Mouse (Mus musculus): Measurements from ENCODE around the gene Osbpl5. TPM values are rescaled to one million over a fixed set of nuclear protein-coding genes. Genes with fewer than 3 reads are reported as not detected.
"Not testable (repeated sequence)": the region's sequence is repeated elsewhere in the genome, so short reads cannot be mapped to it uniquely, and the experiment has no call there.

Gene Osbpl5
- polyA plus RNA-seq, 1 experiment: 31.2 TPM

DNA sequence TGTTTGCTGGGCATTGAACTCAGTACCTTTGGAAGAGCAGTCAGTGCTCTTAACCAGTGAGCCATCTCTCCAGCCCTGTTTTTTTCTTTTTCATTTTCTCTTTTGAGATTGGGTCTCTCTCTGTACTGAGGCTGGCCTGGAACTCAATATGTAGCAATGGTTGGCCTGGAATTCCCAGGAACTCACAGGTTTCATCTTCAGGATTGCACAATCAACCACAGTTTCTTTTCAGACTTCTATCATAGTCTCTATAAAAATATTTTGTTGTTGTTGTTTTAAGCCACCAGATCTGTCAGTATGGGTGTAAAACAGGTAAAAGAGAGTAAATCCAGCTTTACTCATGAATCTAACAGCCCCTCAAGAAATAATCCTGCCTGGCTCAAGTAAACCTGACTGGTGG lies 96.0 kb downstream of the Osbpl5 start:
- no peak overlapping the region for H3K4me3 ChIP-seq (ENCODE audit: extremely low read depth, insufficient read depth, insufficient read length)
- H3K27me3 ChIP-seq (ENCODE audit: control insufficient read depth, insufficient read depth, low read length): no peaks in the 10 kb centered on the region
- no peak overlapping the region for H3K27ac ChIP-seq (ENCODE audit: insufficient read depth, low read length)
- TF ChIP-seq CTCF (IDR thresholded peaks at IDR 0.05; ENCODE audit: extremely low read depth, insufficient read depth, insufficient read length, insufficient replicate concordance) (no peak), POLR2A (IDR thresholded peaks at IDR 0.05; ENCODE audit: low read depth, low read length) (no peak)
- no peaks in the 10 kb centered on the region for H3K36me3 ChIP-seq (ENCODE audit: control insufficient read depth, insufficient read depth, low read length)
- DNase-seq (ENCODE audit: low read depth in 1 of 2, low spot score in 2 of 2): no peak
- H3K4me1 ChIP-seq (ENCODE audit: control insufficient read depth, insufficient read depth, insufficient read length): no peaks in the 10 kb centered on the region

DNA sequence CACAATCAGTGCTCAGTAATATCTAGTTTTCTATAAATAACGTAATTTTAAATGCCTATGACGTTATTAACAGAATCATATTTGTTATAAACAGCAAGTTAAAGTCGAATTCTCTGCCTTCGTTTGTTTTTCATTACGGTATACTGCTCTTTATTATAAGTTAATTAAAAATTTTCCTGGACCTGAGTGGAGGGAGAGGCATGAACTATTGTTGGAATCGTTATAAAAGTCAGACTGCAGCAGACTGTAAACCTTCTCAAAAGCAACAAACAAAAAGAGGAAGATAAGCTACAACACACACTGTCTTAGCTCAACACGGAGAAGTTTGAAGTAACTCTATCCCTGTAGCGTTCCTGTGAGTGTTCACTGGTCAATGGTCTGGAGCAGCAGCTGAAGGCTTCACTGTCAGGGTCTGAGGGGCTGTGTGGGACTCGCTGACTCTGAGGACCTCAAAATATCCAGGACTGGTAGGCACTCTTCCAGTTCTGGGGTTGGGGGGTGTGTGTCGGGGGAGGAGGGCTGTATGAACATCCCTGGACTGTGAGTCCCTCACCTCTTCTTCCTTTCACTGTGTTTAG lies 106.9 kb downstream of the Osbpl5 start:
- WGBS: 52% methylated on average over 10 of the region's 10 CpGs
- not testable (repeated sequence) for H3K27ac ChIP-seq (ENCODE audit: insufficient read depth, low read length); H3K4me3 ChIP-seq (ENCODE audit: extremely low read depth, insufficient read depth, insufficient read length); H3K27me3 ChIP-seq (ENCODE audit: control insufficient read depth, insufficient read depth, low read length); DNase-seq (ENCODE audit: low read depth in 1 of 2, low spot score in 2 of 2); H3K4me1 ChIP-seq (ENCODE audit: control insufficient read depth, insufficient read depth, insufficient read length); H3K36me3 ChIP-seq (ENCODE audit: control insufficient read depth, insufficient read depth, low read length)

- peak; percentile 67 to 81 for DNase-seq (ENCODE audit: low read depth in 1 of 2, low spot score in 2 of 2)
- 5% methylated on average over 39 of the region's 39 CpGs for WGBS
- peak within 1 kb of the TSS; percentile 83 for H3K4me3 ChIP-seq (ENCODE audit: extremely low read depth, insufficient read depth, insufficient read length)
- no peaks in the 10 kb centered on the region for H3K4me1 ChIP-seq (ENCODE audit: control insufficient read depth, insufficient read depth, insufficient read length)
- no peaks in the 10 kb centered on the region for H3K36me3 ChIP-seq (ENCODE audit: control insufficient read depth, insufficient read depth, low read length)
- H3K27me3 ChIP-seq (ENCODE audit: control insufficient read depth, insufficient read depth, low read length): no peaks in the 10 kb centered on the region
- H3K27ac ChIP-seq (ENCODE audit: insufficient read depth, low read length): no peak within 1 kb of the TSS
- TF ChIP-seq CTCF (IDR thresholded peaks at IDR 0.05; ENCODE audit: extremely low read depth, insufficient read depth, insufficient read length, insufficient replicate concordance) (no peak), POLR2A (IDR thresholded peaks at IDR 0.05; ENCODE audit: low read depth, low read length) (no peak; the same call in 1 of the 2 replicates)
These were observed 107.6 kb downstream of the Osbpl5 start, which contains the start of gene Tnfrsf22 for GRCm38 (mm10) chr7:143649034-143649768. Gene Tnfrsf22, minus strand, starts transcription at chr7:143649661.

DNA sequence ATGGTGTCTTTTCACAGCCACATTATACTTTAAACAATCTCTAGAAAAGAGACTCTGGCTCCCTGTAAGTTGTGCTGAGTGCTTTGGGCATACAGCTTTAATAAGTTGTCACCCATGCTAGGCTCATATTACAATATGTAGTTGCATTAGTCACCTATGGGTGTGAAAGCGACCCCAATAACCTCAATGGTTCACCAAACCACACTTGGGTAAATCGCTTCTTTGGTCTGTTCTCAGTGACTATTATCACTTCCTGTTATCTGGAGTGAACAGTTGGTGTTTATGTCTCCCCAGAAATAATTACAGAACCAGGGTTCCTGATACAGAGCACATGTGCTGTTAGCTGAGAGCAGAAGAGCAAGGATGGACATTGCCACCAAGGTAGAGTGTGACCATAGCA lies 112.8 kb downstream of the Osbpl5 start:
- not testable (repeated sequence) for DNase-seq (ENCODE audit: low read depth in 1 of 2, low spot score in 2 of 2); H3K27ac ChIP-seq (ENCODE audit: insufficient read depth, low read length); H3K4me3 ChIP-seq (ENCODE audit: extremely low read depth, insufficient read depth, insufficient read length); H3K4me1 ChIP-seq (ENCODE audit: control insufficient read depth, insufficient read depth, insufficient read length); H3K36me3 ChIP-seq (ENCODE audit: control insufficient read depth, insufficient read depth, low read length); H3K27me3 ChIP-seq (ENCODE audit: control insufficient read depth, insufficient read depth, low read length)
- WGBS: 57% methylated on average over 2 of the region's 2 CpGs

Other genes with a start within 250 kb of the Osbpl5 start
- 50.0 and 50.1 TPM in 2 replicates for gene Nap1l4, start 207.9 kb downstream of the Osbpl5 start, polyA plus RNA-seq (2012; rRNA removed)
- gene Cars, start 156.9 kb downstream of the Osbpl5 start, polyA plus RNA-seq (2012; rRNA removed): 12.0 and 12.2 TPM in 2 replicates
- gene Tnfrsf26, start 128.3 kb downstream of the Osbpl5 start, polyA plus RNA-seq (2012; rRNA removed): 2.9 and 3.2 TPM in 2 replicates
- gene Tnfrsf22, start 107.3 kb downstream of the Osbpl5 start, polyA plus RNA-seq (2012; rRNA removed): 5.2 and 5.6 TPM in 2 replicates
- 0.94 and 0.99 TPM in 2 replicates for gene Tnfrsf23, start 71.1 kb downstream of the Osbpl5 start, polyA plus RNA-seq (2012; rRNA removed)
- gene Mrgprg, start 10.0 kb upstream of the Osbpl5 start, polyA plus RNA-seq (2012; rRNA removed): not detected in 2 replicates
- 6.6 and 7.6 TPM in 2 replicates for gene Mrgpre, start 27.5 kb upstream of the Osbpl5 start, polyA plus RNA-seq (2012; rRNA removed)
- gene Nadsyn1, start 65.9 kb upstream of the Osbpl5 start, polyA plus RNA-seq (2012; rRNA removed): 12.5 and 13.5 TPM in 2 replicates
- gene Dhcr7, start 66.2 kb upstream of the Osbpl5 start, polyA plus RNA-seq (2012; rRNA removed): 42.0 and 60.6 TPM in 2 replicates
- gene Gm498, start 109.9 kb upstream of the Osbpl5 start, polyA plus RNA-seq (2012; rRNA removed): not detected in 2 replicates
- 0.13 and 0.14 TPM in 2 replicates for gene Shank2, start 244.9 kb upstream of the Osbpl5 start, polyA plus RNA-seq (2012; rRNA removed)